ENCODE assay signal across 24 mouse cellular contexts in the genomic region with DNA sequence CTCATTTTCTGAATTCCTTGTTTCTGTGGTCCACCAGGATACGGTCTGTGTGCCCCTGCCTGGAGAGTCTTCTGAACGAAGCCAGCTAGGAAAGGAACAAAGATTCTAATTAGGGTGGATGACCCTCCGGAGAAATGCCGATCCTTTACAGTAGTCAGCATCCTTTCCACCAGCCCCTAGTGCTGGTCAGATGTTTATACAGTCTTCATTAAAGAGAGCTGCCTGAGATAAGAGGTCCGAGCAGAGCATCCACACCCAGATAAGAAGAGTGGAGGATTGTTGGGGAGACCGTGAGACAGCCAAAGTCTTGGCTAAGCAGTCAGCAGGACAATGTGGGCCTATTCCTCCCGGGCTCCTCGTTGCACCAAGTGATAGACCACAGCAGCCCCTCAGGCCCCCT. TPM values are rescaled to one million over a fixed set of nuclear protein-coding genes. Genes with fewer than 3 reads are reported as not detected.
DNase-seq lines count a peak whose midpoint lies in the region; ATAC-seq lines count a peak whose summit lies in the region.
"Had no signal": no experiment of that assay in that cellular context is flagged by ENCODE, and none has a peak within 500 bp of the region (broad histone marks: within the 10 kb centered on the region; RNA-seq: fewer than 3 reads in every experiment).

A gene (plus strand): TSS at position 301 of the 400 bp plus-strand sequence.

- H3K27me3 ChIP-seq in heart, embryonic 12.5 days (replicated peaks) = peaks cover 17% of the 10 kb centered on the region
- 0 out of 2 replicates have a peak, but pooled peaks cover 4% of the 10 kb centered on the region for H3K27me3 ChIP-seq in heart, embryonic 16.5 days (ENCODE audit: control insufficient read depth, insufficient read depth, low read length)
- H3K27me3 ChIP-seq in liver, embryonic 11.5 days (replicated peaks; ENCODE audit: control insufficient read depth, insufficient read depth, low read length) = 0 out of 2 replicates have a peak, but pooled peaks cover 3% of the 10 kb centered on the region
- no peaks in the 10 kb centered on the region for H3K27me3 ChIP-seq in liver, embryonic 13.5 days
- H3K27me3 ChIP-seq: forebrain, embryonic 13.5 days; hindbrain, embryonic 15.5 days; Patski had no signal

- no peak within 1 kb of the TSS for H3K4me3 ChIP-seq in heart, embryonic 12.5 days
- no peak within 1 kb of the TSS for H3K4me3 ChIP-seq in heart, embryonic 16.5 days (ENCODE audit: low read length)
- H3K4me3 ChIP-seq in liver, embryonic 11.5 days (ENCODE audit: low read depth, low read length) = peak within 1 kb of the TSS; percentile 29; the same call in 1 of the 2 replicates
- H3K4me3 ChIP-seq in liver, embryonic 13.5 days (replicated peaks) = peak within 1 kb of the TSS; percentile 18
- H3K4me3 ChIP-seq: forebrain, embryonic 13.5 days; hindbrain, embryonic 15.5 days had no signal

- no peaks in the 10 kb centered on the region for H3K36me3 ChIP-seq in heart, embryonic 12.5 days
- no peaks in the 10 kb centered on the region for H3K36me3 ChIP-seq in heart, embryonic 16.5 days (ENCODE audit: control insufficient read depth, insufficient read depth)
- no peaks in the 10 kb centered on the region for H3K36me3 ChIP-seq in liver, embryonic 11.5 days (ENCODE audit: control insufficient read depth, insufficient read depth, low read length)
- H3K36me3 ChIP-seq in liver, embryonic 13.5 days = no peaks in the 10 kb centered on the region
- H3K36me3 ChIP-seq: hindbrain, embryonic 15.5 days had no signal

- DNase-seq in heart, postnatal 14 days = no peak
- no peak for DNase-seq in heart, adult 9 months (ENCODE audit: low spot score in 2 of 2)
- DNase-seq in liver, embryonic 11.5 days (ENCODE audit: low spot score) = no peak
- no peak for DNase-seq in liver, embryonic 13.5 days
- no peak for DNase-seq in kidney, adult 8-10 months
- DNase-seq: adrenal gland, postnatal 14 days; cerebellum, adult 11-12 months; cerebellum, adult 9-11 months; cerebellum, postnatal 36 days; forebrain, postnatal 0 days; gastrocnemius, postnatal 14 days; kidney, adult 2 months had no signal

- no peak within 1 kb of the TSS for H3K27ac ChIP-seq in heart, embryonic 12.5 days (ENCODE audit: poor library complexity, severe bottlenecking)
- no peak within 1 kb of the TSS for H3K27ac ChIP-seq in heart, embryonic 16.5 days (ENCODE audit: low read length)
- H3K27ac ChIP-seq in liver, embryonic 11.5 days (ENCODE audit: low read depth, low read length) = peak within 1 kb of the TSS; percentile 48
- H3K27ac ChIP-seq in liver, embryonic 13.5 days = peak within 1 kb of the TSS; percentile 29; the same call in 1 of the 2 replicates
- H3K27ac ChIP-seq: forebrain, embryonic 13.5 days; hindbrain, embryonic 15.5 days had no signal

- no peak; the same call in 1 of the 2 replicates for ATAC-seq in heart, embryonic 12.5 days (ENCODE audit: insufficient number of reproducible peaks, low FRiP score)
- ATAC-seq in heart, embryonic 16.5 days (replicated peaks; ENCODE audit: extremely low read depth, insufficient read depth, low FRiP score) = peak; percentile 28; the same call in 1 of the 2 replicates
- no peak; the same call in 1 of the 2 replicates for ATAC-seq in liver, embryonic 11.5 days (replicated peaks; ENCODE audit: low FRiP score)
- ATAC-seq in liver, embryonic 13.5 days (ENCODE audit: low read depth) = 0 out of 2 replicates have a peak, but pooled peaks have one; percentile 26
- ATAC-seq: activated CD4-positive, CD25-positive, alpha-beta regulatory T cell, adult 4 months; forebrain, embryonic 13.5 days; forebrain, postnatal 0 days; intestine, embryonic 16.5 days; Patski had no signal

- H3K9me3 ChIP-seq in heart, embryonic 12.5 days (replicated peaks) = no peaks in the 10 kb centered on the region
- no peaks in the 10 kb centered on the region for H3K9me3 ChIP-seq in heart, embryonic 16.5 days (replicated peaks; ENCODE audit: control insufficient read depth, low read length)
- no peaks in the 10 kb centered on the region for H3K9me3 ChIP-seq in liver, embryonic 11.5 days (ENCODE audit: control insufficient read depth, low read length)
- H3K9me3 ChIP-seq in liver, embryonic 13.5 days (replicated peaks) = no peaks in the 10 kb centered on the region
- H3K9me3 ChIP-seq: forebrain, embryonic 13.5 days; hindbrain, embryonic 15.5 days had no signal

- no peak within 1 kb of the TSS for H3K9ac ChIP-seq in heart, embryonic 12.5 days
- no peak within 1 kb of the TSS for H3K9ac ChIP-seq in heart, embryonic 16.5 days (ENCODE audit: low read length)
- no peak within 1 kb of the TSS for H3K9ac ChIP-seq in liver, embryonic 11.5 days (ENCODE audit: low read depth, low read length)
- H3K9ac ChIP-seq in liver, embryonic 13.5 days = peak within 1 kb of the TSS; percentile 22; the same call in 1 of the 2 replicates
- H3K9ac ChIP-seq: forebrain, embryonic 13.5 days; hindbrain, embryonic 15.5 days had no signal

- H3K4me1 ChIP-seq in heart, embryonic 12.5 days (replicated peaks) = peaks cover 16% of the 10 kb centered on the region
- H3K4me1 ChIP-seq in heart, embryonic 16.5 days (ENCODE audit: control insufficient read depth, insufficient read depth, low read length) = no peaks in the 10 kb centered on the region
- no peaks in the 10 kb centered on the region; the same call in 1 of the 2 replicates for H3K4me1 ChIP-seq in liver, embryonic 11.5 days (replicated peaks; ENCODE audit: control insufficient read depth, insufficient read depth, low read length)
- no peaks in the 10 kb centered on the region for H3K4me1 ChIP-seq in liver, embryonic 13.5 days (replicated peaks)
- H3K4me1 ChIP-seq: hindbrain, embryonic 15.5 days had no signal

- peak within 1 kb of the TSS; percentile 12; the same call in 1 of the 2 replicates for H3K4me2 ChIP-seq in heart, embryonic 12.5 days
- no peak within 1 kb of the TSS for H3K4me2 ChIP-seq in heart, embryonic 16.5 days (ENCODE audit: low read depth, low read length)
- H3K4me2 ChIP-seq in liver, embryonic 11.5 days = peak within 1 kb of the TSS; percentile 9; the same call in 1 of the 2 replicates
- no peak within 1 kb of the TSS for H3K4me2 ChIP-seq in liver, embryonic 13.5 days

- WGBS in heart, embryonic 12.5 days = 20% methylated on average over 8 of the region's 8 CpGs
- WGBS in heart, embryonic 16.5 days = 24% methylated on average over 8 of the region's 8 CpGs
- WGBS in liver, embryonic 11.5 days = 40% methylated on average over 8 of the region's 8 CpGs
- whole genome bisulfite sequencing in liver, embryonic 13.5 days (ENCODE audit: insufficient replicate concordance) = 42% methylated on average over 8 of the region's 8 CpGs

- intact Hi-C loops in heart, postnatal 14 days (cut with DNase I) = no loop called here

RNA-seq across cellular contexts. Expression of the gene that starts here (rescaled TPM):
- 0.46 and 0.80 TPM in 2 replicates for polyA plus RNA-seq in heart, embryonic 12.5 days (2016; fragmentation: Nextera tagmentation; extraction: Ambion mirVana)
- under 1 TPM; 0.17 to 0.20 TPM for total RNA-seq in heart, postnatal 14 days (2021)
- 0.17 and 0.20 TPM in 2 replicates for polyA plus RNA-seq in heart, embryonic 16.5 days (2015; fragmentation: Nextera tagmentation; extraction: Ambion mirVana)
- 17.4 and 18.4 TPM in 2 replicates for polyA plus RNA-seq in liver, embryonic 11.5 days (2014; fragmentation: Nextera tagmentation; extraction: Ambion mirVana)
- polyA plus RNA-seq in liver, embryonic 13.5 days (2015; fragmentation: Nextera tagmentation; extraction: Ambion mirVana) = 10.2 and 11.6 TPM in 2 replicates
- total RNA-seq: CH12.LX; gastrocnemius, adult 18-20 months; gastrocnemius, postnatal 14 days; granulocyte monocyte progenitor cell, adult 5-6 weeks had no signal
- polyA plus RNA-seq: activated CD4-positive, CD25-positive, alpha-beta regulatory T cell, adult 4 months; embryonic facial prominence, embryonic 14.5 days; forebrain, embryonic 13.5 days; hindbrain, embryonic 11.5 days; kidney, adult 2 months; Patski had no signal

Comparison
In these comparisons a context has a peak if more than half of its experiments do, and no peak if none do; other contexts are left out.
1. H3K4me2 ChIP-seq: peak in heart, embryonic 12.5 days (single experiment) and liver, embryonic 11.5 days (single experiment); none in heart, embryonic 16.5 days (single experiment) and liver, embryonic 13.5 days (single experiment).
2. Peak in ATAC-seq in heart, embryonic 16.5 days; RNA of the gene not detected or under 1 TPM.
3. H3K27ac ChIP-seq: peak in liver, embryonic 11.5 days (single experiment) and liver, embryonic 13.5 days (single experiment); none in heart, embryonic 12.5 days (single experiment) and heart, embryonic 16.5 days (single experiment).
4. H3K4me3 ChIP-seq: peak in liver, embryonic 11.5 days (single experiment) and liver, embryonic 13.5 days (single experiment); none in heart, embryonic 12.5 days (single experiment) and heart, embryonic 16.5 days (single experiment).